Mouse (Mus musculus): ENCODE data around the gene Pigq.

GRCm38 (mm10) chr17:25990331-25990730, 45.6 kb upstream of the Pigq start:
- no peak for TF ChIP-seq GATA1 (IDR thresholded peaks at IDR 0.05; ENCODE audit: borderline replicate concordance, low read length)
- TF ChIP-seq FLI1 (IDR thresholded peaks at IDR 0.05; ENCODE audit: low read length): no peak

Data from megakaryocyte, embryonic 14.5 days (primary cell).